ENCODE assay signal across 16 mouse cellular contexts in the genomic region with DNA sequence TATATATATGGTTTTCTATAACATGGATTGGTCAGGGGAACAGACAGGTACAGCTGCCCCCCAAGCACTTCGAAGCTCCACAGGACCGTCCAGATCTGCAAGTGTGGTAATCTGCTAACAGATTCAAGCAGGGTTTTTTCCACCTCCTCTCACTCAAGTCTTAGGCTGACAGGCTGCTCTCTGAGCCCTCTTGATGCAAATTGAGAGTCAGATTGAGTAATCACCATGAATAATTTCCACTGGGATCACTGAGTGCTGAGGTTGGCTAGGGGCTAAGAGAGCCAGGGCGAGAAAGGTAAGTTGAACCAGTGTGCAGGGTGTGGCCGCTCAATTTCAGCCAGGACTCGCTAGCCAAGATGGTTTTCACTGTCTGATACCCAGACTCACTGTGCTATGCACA.
A peak's percentile ranks its signal among the peaks of the same experiment; 100 is the strongest.
DNase-seq lines count a peak whose midpoint lies in the region; ATAC-seq lines count a peak whose summit lies in the region.
"Had no signal": no experiment of that assay in that cellular context is flagged by ENCODE, and none has a peak within 500 bp of the region (broad histone marks: within the 10 kb centered on the region; RNA-seq: fewer than 3 reads in every experiment).

No protein-coding gene starts in this region.

- no peak overlapping the region for H3K4me3 ChIP-seq in forebrain, embryonic 11.5 days (ENCODE audit: low read depth, low read length)
- no peak overlapping the region for H3K4me3 ChIP-seq in forebrain, embryonic 16.5 days (replicated peaks; ENCODE audit: low read length)
- H3K4me3 ChIP-seq in forebrain, embryonic 15.5 days = no peak overlapping the region
- H3K4me3 ChIP-seq in midbrain, embryonic 15.5 days = no peak overlapping the region
- H3K4me3 ChIP-seq: kidney, embryonic 15.5 days; neural tube, embryonic 13.5 days had no signal

- 80% methylated on average over 5 of the region's 5 CpGs for WGBS in forebrain, embryonic 11.5 days
- WGBS in forebrain, embryonic 16.5 days = 62% methylated on average over 5 of the region's 5 CpGs
- 66% methylated on average over 5 of the region's 5 CpGs for WGBS in forebrain, embryonic 15.5 days
- 45% methylated on average over 5 of the region's 5 CpGs for WGBS in midbrain, embryonic 15.5 days

- ATAC-seq in forebrain, embryonic 11.5 days (replicated peaks; ENCODE audit: low FRiP score) = no peak
- ATAC-seq in forebrain, embryonic 16.5 days = no peak
- no peak for ATAC-seq in forebrain, embryonic 15.5 days (replicated peaks)
- no peak for ATAC-seq in midbrain, embryonic 15.5 days (replicated peaks)

- no peaks in the 10 kb centered on the region for H3K9me3 ChIP-seq in forebrain, embryonic 11.5 days (ENCODE audit: control insufficient read depth, low read length)
- H3K9me3 ChIP-seq in forebrain, embryonic 16.5 days (ENCODE audit: control insufficient read depth, low read length) = no peaks in the 10 kb centered on the region
- no peaks in the 10 kb centered on the region for H3K9me3 ChIP-seq in forebrain, embryonic 15.5 days
- no peaks in the 10 kb centered on the region for H3K9me3 ChIP-seq in midbrain, embryonic 15.5 days
- H3K9me3 ChIP-seq: kidney, embryonic 15.5 days; neural tube, embryonic 13.5 days had no signal

- no peak overlapping the region for H3K9ac ChIP-seq in forebrain, embryonic 11.5 days (ENCODE audit: low read length)
- no peak overlapping the region for H3K9ac ChIP-seq in forebrain, embryonic 16.5 days (replicated peaks; ENCODE audit: low read depth, low read length)
- H3K9ac ChIP-seq in forebrain, embryonic 15.5 days (replicated peaks) = no peak overlapping the region
- H3K9ac ChIP-seq in midbrain, embryonic 15.5 days = no peak overlapping the region
- H3K9ac ChIP-seq: kidney, embryonic 15.5 days; liver, embryonic 14.5 days; neural tube, embryonic 13.5 days had no signal

- H3K27me3 ChIP-seq in forebrain, embryonic 11.5 days (ENCODE audit: control insufficient read depth, insufficient read depth, low read length) = no peaks in the 10 kb centered on the region
- no peaks in the 10 kb centered on the region for H3K27me3 ChIP-seq in forebrain, embryonic 16.5 days (replicated peaks; ENCODE audit: control insufficient read depth, insufficient read depth, low read length)
- H3K27me3 ChIP-seq in forebrain, embryonic 15.5 days = no peaks in the 10 kb centered on the region
- no peaks in the 10 kb centered on the region for H3K27me3 ChIP-seq in midbrain, embryonic 15.5 days (replicated peaks)
- H3K27me3 ChIP-seq: kidney, embryonic 15.5 days; neural tube, embryonic 13.5 days had no signal

- peaks cover 43% of the 10 kb centered on the region for H3K4me1 ChIP-seq in forebrain, embryonic 11.5 days (replicated peaks; ENCODE audit: control insufficient read depth, insufficient read depth, low read length)
- H3K4me1 ChIP-seq in forebrain, embryonic 16.5 days (replicated peaks; ENCODE audit: control insufficient read depth, insufficient read depth, low read length) = peaks cover 46% of the 10 kb centered on the region
- H3K4me1 ChIP-seq in forebrain, embryonic 15.5 days = peaks cover 65% of the 10 kb centered on the region
- H3K4me1 ChIP-seq in midbrain, embryonic 15.5 days = peaks cover 71% of the 10 kb centered on the region

- H3K36me3 ChIP-seq in forebrain, embryonic 11.5 days (ENCODE audit: control insufficient read depth, insufficient read depth, low read length) = no peaks in the 10 kb centered on the region; the same call in 1 of the 2 replicates
- H3K36me3 ChIP-seq in forebrain, embryonic 16.5 days (ENCODE audit: control insufficient read depth, insufficient read depth) = no peaks in the 10 kb centered on the region
- H3K36me3 ChIP-seq in forebrain, embryonic 15.5 days = no peaks in the 10 kb centered on the region
- H3K36me3 ChIP-seq in midbrain, embryonic 15.5 days (replicated peaks) = no peaks in the 10 kb centered on the region
- H3K36me3 ChIP-seq: neural tube, embryonic 13.5 days had no signal

- H3K27ac ChIP-seq in forebrain, embryonic 11.5 days (ENCODE audit: low read depth, low read length) = peak overlapping the region; percentile 3; the same call in 1 of the 2 replicates
- H3K27ac ChIP-seq in forebrain, embryonic 16.5 days (ENCODE audit: low read length) = no peak overlapping the region
- H3K27ac ChIP-seq in forebrain, embryonic 15.5 days (replicated peaks) = peak overlapping the region; percentile 31; the same call in 1 of the 2 replicates
- peak overlapping the region; percentile 39 for H3K27ac ChIP-seq in midbrain, embryonic 15.5 days
- H3K27ac ChIP-seq: kidney, embryonic 15.5 days; liver, embryonic 14.5 days had no signal

- no peak overlapping the region for H3K4me2 ChIP-seq in forebrain, embryonic 11.5 days (ENCODE audit: low read depth, low read length, severe bottlenecking)
- no peak overlapping the region for H3K4me2 ChIP-seq in forebrain, embryonic 16.5 days (ENCODE audit: low read length)
- no peak overlapping the region for H3K4me2 ChIP-seq in forebrain, embryonic 15.5 days (replicated peaks)
- no peak overlapping the region for H3K4me2 ChIP-seq in midbrain, embryonic 15.5 days
- H3K4me2 ChIP-seq: kidney, embryonic 15.5 days; neural tube, embryonic 13.5 days had no signal

- no peak for DNase-seq in forebrain, embryonic 11.5 days (ENCODE audit: low spot score)
- DNase-seq in lung, adult 18-20 months = peak; percentile 33 to 62
- DNase-seq in lung, postnatal 4 days = no peak
- no peak for DNase-seq in layer of hippocampus, adult 11-12 months (ENCODE audit: low spot score)
- DNase-seq in kidney, postnatal 36 days = no peak
- DNase-seq: adrenal gland, postnatal 36 days; cerebellum, adult 11 months; gastrocnemius, postnatal 14 days; left cerebral cortex, postnatal 4 days; retina, postnatal 1 day had no signal

Comparison
In these comparisons a context has a peak if more than half of its experiments do, and no peak if none do; other contexts are left out.
1. DNase-seq: peak in lung, adult 18-20 months (2 of 2); none in forebrain, embryonic 11.5 days (single experiment), lung, postnatal 4 days (0 of 2), layer of hippocampus, adult 11-12 months (single experiment) and kidney, postnatal 36 days (0 of 2).